ENCODE assay signal across 25 mouse cellular contexts in genomic region chr12:16872006-16872405, GRCm38 (mm10).
"Had no signal": no experiment of that assay in that cellular context is flagged by ENCODE, and none has a peak within 500 bp of the region (broad histone marks: within the 10 kb centered on the region; RNA-seq: fewer than 3 reads in every experiment).

No protein-coding gene starts in this region.

- H3K36me3 ChIP-seq: embryonic facial prominence, embryonic 10.5 days; embryonic facial prominence, embryonic 12.5 days; embryonic facial prominence, embryonic 13.5 days; embryonic facial prominence, embryonic 15.5 days; forebrain, embryonic 10.5 days; forebrain, embryonic 12.5 days; forebrain, embryonic 15.5 days; heart, embryonic 10.5 days had no signal

- H3K27me3 ChIP-seq: embryonic facial prominence, embryonic 12.5 days; embryonic facial prominence, embryonic 13.5 days; embryonic facial prominence, embryonic 15.5 days; forebrain, embryonic 12.5 days; forebrain, embryonic 13.5 days; forebrain, embryonic 15.5 days had no signal

- H3K9me3 ChIP-seq: embryonic facial prominence, embryonic 10.5 days; embryonic facial prominence, embryonic 12.5 days; embryonic facial prominence, embryonic 13.5 days; embryonic facial prominence, embryonic 15.5 days; forebrain, embryonic 10.5 days; forebrain, embryonic 12.5 days; forebrain, embryonic 13.5 days; forebrain, embryonic 15.5 days; heart, embryonic 10.5 days had no signal

- H3K27ac ChIP-seq: embryonic facial prominence, embryonic 10.5 days; embryonic facial prominence, embryonic 12.5 days; embryonic facial prominence, embryonic 15.5 days; forebrain, embryonic 10.5 days; forebrain, embryonic 12.5 days; forebrain, embryonic 13.5 days; forebrain, embryonic 15.5 days; gastrocnemius, adult 2 months; heart, adult 2 months had no signal

- H3K4me1 ChIP-seq: forebrain, embryonic 13.5 days had no signal

- H3K9ac ChIP-seq: embryonic facial prominence, embryonic 12.5 days; embryonic facial prominence, embryonic 13.5 days; embryonic facial prominence, embryonic 15.5 days; forebrain, embryonic 12.5 days; forebrain, embryonic 13.5 days; forebrain, embryonic 15.5 days; forebrain, postnatal 0 days had no signal

- H3K4me2 ChIP-seq: embryonic facial prominence, embryonic 12.5 days; embryonic facial prominence, embryonic 13.5 days; embryonic facial prominence, embryonic 15.5 days; forebrain, embryonic 12.5 days; forebrain, embryonic 13.5 days; forebrain, embryonic 15.5 days had no signal

- H3K4me3 ChIP-seq: embryonic facial prominence, embryonic 10.5 days; embryonic facial prominence, embryonic 12.5 days; embryonic facial prominence, embryonic 13.5 days; embryonic facial prominence, embryonic 15.5 days; erythroblast, embryonic 14.5 days; forebrain, embryonic 10.5 days; forebrain, embryonic 12.5 days; forebrain, embryonic 13.5 days; forebrain, embryonic 15.5 days; gastrocnemius, adult 2 months; heart, adult 2 months; heart, embryonic 10.5 days had no signal

- DNase-seq: cerebellum, adult 9-11 months; cerebellum, postnatal 10 days; cerebellum, postnatal 14 days; cerebellum, postnatal 25 days; cerebellum, postnatal 36 days; embryo, embryonic 11 days; forebrain, postnatal 0 days; gastrocnemius, adult 2 months; gastrocnemius, postnatal 10 days; gastrocnemius, postnatal 14 days; gastrocnemius, postnatal 25 days; gastrocnemius, postnatal 36 days; heart, adult 11 months; heart, adult 18-20 months; heart, adult 2 months had no signal
